Mouse (Mus musculus): ENCODE data around the gene Tmem50b. TPM values are rescaled to one million over a fixed set of nuclear protein-coding genes. Genes with fewer than 3 reads are reported as not detected.

Tmem50b gene
- polyA plus RNA-seq, 1 experiment, result 1.1 TPM

DNA sequence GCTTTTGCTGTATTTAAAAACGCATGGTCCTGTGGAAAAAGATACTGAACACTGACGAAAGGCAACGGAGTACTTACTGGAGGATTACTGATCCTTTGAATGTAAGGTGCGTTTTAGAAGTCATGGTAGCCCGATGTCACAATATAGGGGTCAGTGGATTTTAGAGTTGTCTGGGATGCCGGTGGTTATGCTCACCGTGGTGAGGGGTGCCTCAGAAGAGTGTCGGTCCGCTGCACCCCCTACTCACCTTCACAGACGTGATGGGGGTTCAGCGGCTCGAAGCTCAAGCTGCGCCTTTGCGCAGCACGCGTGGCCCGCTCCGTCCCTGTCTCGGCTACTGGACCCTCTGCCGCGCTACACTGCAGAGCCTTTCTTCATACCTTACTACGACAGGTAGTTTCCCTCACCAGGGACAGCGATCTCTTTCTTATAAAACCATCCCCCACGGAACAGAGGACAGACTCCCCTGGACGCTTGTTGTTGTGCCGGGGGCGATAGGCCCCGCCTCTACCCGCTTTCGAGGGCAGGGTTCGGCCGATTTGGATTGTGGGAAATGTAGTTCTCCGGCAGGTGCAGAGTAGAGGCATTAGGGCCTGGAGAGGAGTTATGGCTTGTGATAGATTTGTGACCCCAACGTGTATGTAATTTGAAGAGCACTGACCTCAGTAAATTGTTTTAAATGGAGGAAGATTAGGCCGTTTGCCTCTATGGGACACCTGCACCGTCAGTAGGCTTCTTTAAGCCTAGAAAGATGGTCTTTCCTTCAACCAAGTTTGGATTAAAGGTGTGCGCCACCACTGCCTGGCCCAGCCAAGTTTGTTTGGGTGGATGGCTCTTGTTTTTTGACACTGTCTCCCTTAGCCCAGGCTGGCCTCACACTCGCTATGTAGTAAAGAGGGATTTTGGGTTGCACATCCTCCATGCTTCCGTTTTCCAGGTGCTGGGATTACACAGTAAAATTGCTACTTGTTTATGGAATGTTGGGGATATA is 21.2 kb upstream of the Tmem50b start, which contains the start of gene Dnajc28:
Gene Dnajc28, minus strand, starts transcription at position 516 of the 991 bp plus-strand sequence.
- no peak for TF ChIP-seq GATA1 (IDR thresholded peaks at IDR 0.05; ENCODE audit: low read length)

DNA sequence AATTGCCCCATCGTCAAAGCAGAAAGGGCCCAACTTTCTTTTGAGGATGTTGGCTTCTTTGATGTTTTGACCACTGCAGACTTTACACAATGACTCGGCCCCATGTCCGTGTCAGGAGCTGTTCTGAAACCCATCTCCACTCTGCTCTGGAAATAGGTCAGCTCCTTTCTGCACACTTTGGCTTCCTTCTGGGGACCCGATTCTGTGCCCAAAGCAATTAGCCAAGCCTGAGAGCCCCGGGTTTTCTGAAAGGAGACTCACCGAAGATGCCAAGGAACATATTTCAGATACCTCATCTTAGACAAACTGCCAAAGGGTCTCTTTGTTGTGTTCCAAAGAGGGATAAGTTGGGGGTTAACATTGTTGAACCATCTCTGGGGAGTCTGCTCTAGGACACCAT is 17.0 kb upstream of the Tmem50b start:
- no peak for TF ChIP-seq GATA1 (IDR thresholded peaks at IDR 0.05; ENCODE audit: low read length)

DNA sequence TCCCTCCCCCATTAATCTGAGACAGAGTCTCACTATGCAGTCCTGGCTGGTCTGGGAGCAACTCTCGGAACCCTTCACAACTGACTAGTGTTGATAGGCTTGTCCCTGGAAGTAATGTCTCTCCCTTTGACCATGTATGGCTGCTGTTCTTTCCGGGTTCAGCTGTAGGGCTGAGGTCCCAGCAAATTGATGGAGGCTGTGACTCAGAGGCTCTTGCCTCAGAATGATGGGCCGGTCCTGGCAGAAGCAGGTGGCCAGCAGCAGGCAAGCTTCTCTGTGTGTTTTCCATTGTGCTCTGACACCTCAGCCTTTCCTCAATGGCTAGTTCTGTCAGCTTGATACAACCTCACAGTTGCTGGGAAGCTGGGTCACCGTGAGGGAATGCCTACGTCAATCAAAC is 14.9 kb upstream of the Tmem50b start:
- no peak for TF ChIP-seq GATA1 (IDR thresholded peaks at IDR 0.05; ENCODE audit: low read length)

DNA sequence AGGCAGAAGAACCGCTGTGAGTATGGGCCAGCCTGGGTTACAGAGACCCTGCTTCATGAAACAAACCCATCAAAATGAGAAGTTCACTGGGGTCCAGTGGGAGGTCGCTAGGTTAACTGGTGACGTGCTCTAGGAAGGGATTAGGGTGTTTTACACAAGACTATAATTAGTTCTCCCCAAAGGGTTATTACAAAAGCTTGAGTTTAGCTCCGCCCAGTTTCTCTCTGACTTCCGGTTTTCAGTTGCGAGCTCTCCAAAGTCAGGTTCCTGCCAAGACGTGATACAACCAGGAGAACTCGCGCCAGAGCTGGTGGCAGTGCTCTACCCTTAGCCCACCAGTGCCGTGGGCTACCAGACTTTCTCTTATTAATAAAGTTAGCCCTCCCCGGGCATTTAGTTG is 13.6 kb upstream of the Tmem50b start:
- no peak for TF ChIP-seq GATA1 (IDR thresholded peaks at IDR 0.05; ENCODE audit: low read length)

DNA sequence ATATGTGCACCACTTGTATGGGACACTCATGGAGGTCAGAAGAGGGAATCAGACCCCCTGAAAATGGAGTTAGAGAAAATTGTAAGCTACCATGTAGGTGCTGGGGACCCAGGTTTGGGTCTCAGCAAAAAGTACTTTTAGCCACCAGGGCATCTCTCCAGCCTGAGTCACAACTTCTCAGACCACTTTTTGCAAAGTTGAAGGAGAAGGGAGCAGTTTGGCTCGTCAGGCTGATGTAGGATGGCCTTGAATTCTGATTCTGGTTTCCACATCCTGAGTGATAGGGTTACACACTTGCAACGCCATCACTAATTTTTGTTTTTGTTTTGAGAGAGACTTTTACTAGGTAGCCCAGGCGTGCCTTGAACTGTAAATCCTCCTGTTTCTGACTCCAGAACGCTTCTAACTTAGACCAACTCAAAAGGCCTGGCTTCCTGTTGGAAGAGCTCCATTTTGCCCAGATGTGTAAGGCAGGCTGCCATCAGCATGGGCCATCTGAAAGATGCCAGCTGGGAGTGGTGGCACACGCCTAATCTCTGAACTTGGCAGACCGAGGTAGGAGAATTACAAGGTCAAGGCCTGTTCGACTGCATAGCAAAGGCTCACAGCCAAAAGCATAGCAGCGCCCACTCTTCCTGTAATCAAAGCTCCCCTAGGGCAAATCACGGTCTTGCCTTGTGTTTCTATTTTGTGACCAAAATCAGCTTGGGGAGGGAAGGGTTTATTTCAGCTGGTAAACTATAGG is 12.1 kb upstream of the Tmem50b start:
- no peak for TF ChIP-seq GATA1 (IDR thresholded peaks at IDR 0.05; ENCODE audit: low read length)

- TF ChIP-seq GATA1 (IDR thresholded peaks at IDR 0.05; ENCODE audit: low read length), result no peak
Observed at GRCm38 (mm10) chr16:91606958-91607357, 9.4 kb upstream of the Tmem50b start.

- TF ChIP-seq GATA1 (IDR thresholded peaks at IDR 0.05; ENCODE audit: low read length), result no peak
Observed at GRCm38 (mm10) chr16:91605156-91605555, 7.6 kb upstream of the Tmem50b start.

DNA sequence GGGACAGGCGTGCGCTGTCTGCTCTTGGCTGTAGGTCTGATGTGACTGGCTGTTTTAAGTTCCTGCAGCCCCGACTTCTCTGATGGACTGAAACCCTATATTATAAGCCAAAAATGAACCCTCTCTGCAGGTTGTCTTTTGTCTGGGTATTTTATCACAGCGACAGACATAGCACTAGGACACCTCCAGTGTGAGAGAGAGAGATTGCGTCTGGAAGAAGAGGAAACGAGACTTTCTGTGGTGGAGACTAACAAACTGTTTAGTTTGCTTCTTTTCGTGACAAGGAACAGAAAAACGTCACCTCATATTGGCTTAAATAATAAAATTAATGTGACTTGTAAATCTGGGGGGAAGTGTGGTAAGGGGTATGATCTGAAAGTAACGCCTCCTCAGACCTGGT is 4.1 kb upstream of the Tmem50b start:
- no peak for TF ChIP-seq GATA1 (IDR thresholded peaks at IDR 0.05; ENCODE audit: low read length)

- TF ChIP-seq GATA1 (IDR thresholded peaks at IDR 0.05; ENCODE audit: low read length), result no peak
Observed at GRCm38 (mm10) chr16:91601081-91601480, 3.5 kb upstream of the Tmem50b start.

GRCm38 (mm10) chr16:91599242-91599641 is 1.6 kb upstream of the Tmem50b start:
- no peak for TF ChIP-seq GATA1 (IDR thresholded peaks at IDR 0.05; ENCODE audit: low read length)

DNA sequence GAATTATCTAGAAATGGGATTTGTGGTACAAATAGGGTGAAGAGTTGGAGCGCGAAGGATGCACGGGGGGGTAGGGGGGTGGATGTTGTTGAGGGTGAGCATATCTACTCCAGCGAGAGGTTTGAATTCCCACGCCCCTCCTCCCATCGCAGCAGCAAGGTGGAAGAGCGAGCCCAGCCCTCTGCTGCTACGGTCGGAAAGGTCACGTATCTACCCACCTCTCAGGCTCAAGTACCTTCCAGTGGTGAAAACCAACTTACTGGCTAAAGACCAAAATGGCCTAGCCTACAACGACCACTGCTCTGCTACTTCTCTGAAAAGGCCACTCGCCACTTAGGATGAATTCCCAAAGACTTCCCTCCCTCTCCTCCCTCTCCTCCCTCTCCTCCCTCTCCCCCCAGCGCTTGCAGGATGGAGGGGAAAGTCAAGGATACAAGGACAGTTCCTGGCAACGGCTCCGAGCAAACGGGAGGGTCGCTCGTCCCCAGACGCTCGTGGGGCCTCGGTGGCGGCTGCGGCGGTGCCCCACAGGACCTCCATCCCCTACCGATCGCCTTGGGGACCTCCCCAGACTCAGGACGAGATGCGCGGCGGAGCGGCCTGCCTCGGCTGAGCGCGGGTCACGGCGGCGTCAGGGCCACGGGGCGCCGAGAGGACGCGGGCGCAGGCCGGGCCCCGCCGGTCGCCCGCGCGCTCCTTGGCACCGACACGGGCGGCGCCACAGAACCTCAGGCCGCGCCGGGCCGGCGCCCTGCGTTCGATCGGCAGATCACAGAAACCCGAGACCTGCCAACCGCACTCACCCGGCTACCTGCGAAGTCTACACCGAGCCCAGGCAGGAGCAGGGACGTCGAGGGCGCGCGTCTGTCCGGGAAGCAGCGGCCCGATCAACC is 575 bp downstream of the Tmem50b start:
- no peak for TF ChIP-seq GATA1 (IDR thresholded peaks at IDR 0.05; ENCODE audit: low read length)

DNA sequence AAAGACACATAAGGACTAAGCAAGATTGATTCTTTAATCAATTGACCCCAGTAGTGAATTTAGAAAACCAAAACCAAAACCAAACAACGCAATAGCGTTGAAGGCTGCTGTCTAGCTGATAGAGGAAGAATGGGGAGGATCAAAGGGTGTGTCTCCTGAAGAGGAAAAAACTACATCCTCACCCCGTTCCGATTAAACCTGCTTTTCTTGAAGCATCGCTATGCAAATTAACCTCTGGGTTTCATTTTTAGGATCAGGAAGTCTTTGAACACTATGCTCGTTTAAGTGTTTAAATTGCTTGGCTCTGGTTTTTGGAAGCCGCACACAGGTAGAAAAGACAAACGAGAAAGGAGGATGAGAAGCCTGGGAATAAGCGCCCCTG is 1.2 kb downstream of the Tmem50b start:
- no peak for TF ChIP-seq GATA1 (IDR thresholded peaks at IDR 0.05; ENCODE audit: low read length)

DNA sequence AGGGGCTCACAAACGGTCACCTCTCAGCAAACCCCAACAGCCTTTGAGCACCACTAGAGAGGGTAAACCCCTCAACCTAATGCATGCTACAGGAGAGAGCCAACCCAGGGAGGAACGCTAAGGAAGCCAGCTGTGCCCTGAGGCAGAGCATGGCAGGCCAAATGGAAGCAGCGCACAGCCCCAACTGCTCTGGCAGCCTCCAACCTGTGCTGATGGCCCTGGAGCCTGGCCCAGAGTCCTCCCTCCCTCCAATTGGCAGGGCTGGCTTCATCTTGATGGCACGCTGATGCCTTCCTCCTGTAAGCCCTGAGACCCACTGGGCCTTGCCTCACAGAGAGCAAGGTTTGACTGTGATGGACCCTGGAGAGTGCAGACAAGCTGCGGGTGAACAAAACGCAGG is 2.5 kb downstream of the Tmem50b start:
- no peak for TF ChIP-seq GATA1 (IDR thresholded peaks at IDR 0.05; ENCODE audit: low read length)

GRCm38 (mm10) chr16:91593262-91593661 is 4.3 kb downstream of the Tmem50b start:
- TF ChIP-seq GATA1 (IDR thresholded peaks at IDR 0.05; ENCODE audit: low read length), result no peak

DNA sequence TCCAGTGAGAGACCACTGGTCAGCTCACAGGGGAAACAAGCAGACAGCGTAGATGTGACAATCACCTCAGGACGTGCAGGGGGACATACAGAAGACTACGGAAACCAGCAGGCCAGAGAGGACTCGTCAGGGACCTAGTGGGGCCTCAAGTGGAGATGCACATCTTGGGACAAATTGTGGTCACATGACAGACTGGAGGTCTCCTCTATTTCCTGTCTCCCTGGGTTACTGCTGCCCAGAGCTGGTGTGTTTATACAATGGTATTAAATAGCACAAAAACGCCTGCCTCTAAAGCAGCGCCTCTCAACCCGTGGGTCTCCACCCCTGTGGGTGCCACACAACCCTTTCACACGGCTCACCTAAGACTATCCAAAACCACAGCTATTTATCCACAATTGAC is 5.4 kb downstream of the Tmem50b start:
- no peak for TF ChIP-seq GATA1 (IDR thresholded peaks at IDR 0.05; ENCODE audit: low read length)

All from G1E-ER4 (cell line).